Mouse (Mus musculus) erythroblast, embryonic 14.5 days (primary cell): Measurements from ENCODE around the gene Lekr1.

Experiments used
- GATA1 ChIP-seq: IDR thresholded peaks from 2 replicates; pipeline ENCODE4 v1.6.1; 2012; ENCODE audit warnings: low read length, inconsistent platforms, mixed read lengths
- TAL1 ChIP-seq: IDR thresholded peaks from 3 replicates; pipeline ENCODE4 v1.6.1; 2012; ENCODE audit warnings: low read length, inconsistent platforms, mixed read lengths

- no peak for TF ChIP-seq GATA1
- TF ChIP-seq TAL1: no peak
These were observed 4.3 kb upstream of the Lekr1 start for GRCm38 (mm10) chr3:65661731-65662130.
